In genomic region chr5:92924851-92925477, GRCm38 (mm10) we compare ENCODE assay signal across 8 mouse cellular contexts.
A peak's percentile ranks its signal among the peaks of the same experiment; 100 is the strongest.
DNase-seq lines count a peak whose midpoint lies in the region; ATAC-seq and TF ChIP-seq lines count a peak whose summit lies in the region.

No protein-coding gene starts in this region.

- H3K9ac ChIP-seq in ES-E14 (ENCODE audit: insufficient read depth, low read depth, low read length, poor library complexity, severe bottlenecking), result no peak overlapping the region; the same call in 1 of the 2 replicates
- H3K9ac ChIP-seq in embryonic facial prominence, embryonic 13.5 days, result peak overlapping the region; percentile 55; the same call in 1 of the 2 replicates

- no peaks in the 10 kb centered on the region for H3K9me3 ChIP-seq in ES-E14 (ENCODE audit: control insufficient read depth, insufficient read depth, low read depth, low read length)
- no peaks in the 10 kb centered on the region for H3K9me3 ChIP-seq in embryonic facial prominence, embryonic 13.5 days

- peaks cover 5 to 9% of the 10 kb centered on the region in 2 experiments for H3K4me1 ChIP-seq in ES-E14 (ENCODE audit: control insufficient read depth in 2 of 2, insufficient read depth in 2 of 2, low read length in 2 of 2, poor library complexity in 1 of 2)
- peaks cover 10% of the 10 kb centered on the region for H3K4me1 ChIP-seq in embryonic facial prominence, embryonic 13.5 days

- peak overlapping the region; percentile 50 for H3K4me2 ChIP-seq in embryonic facial prominence, embryonic 13.5 days

- DNase-seq in ES-E14 (ENCODE audit: low read depth, low spot score), result peak; percentile 96
- DNase-seq in heart, postnatal 36 days, result peak; percentile 36 to 44
- DNase-seq in kidney, postnatal 4 days, result peak; percentile 76 to 87
- DNase-seq in thymus, postnatal 36 days, result peak; percentile 9 to 21
- no peak for DNase-seq in right cerebral cortex, postnatal 25 days
- DNase-seq in gastrocnemius, postnatal 10 days, result no peak

- no peak for ATAC-seq in embryonic facial prominence, embryonic 13.5 days (ENCODE audit: insufficient number of reproducible peaks, insufficient read depth, low FRiP score, low TSS enrichment, low read depth)
- 0 out of 2 replicates have a peak, but pooled peaks have one; percentile 52 for ATAC-seq in megakaryocyte-erythroid progenitor cell, adult 5-6 weeks (replicated peaks; ENCODE audit: low FRiP score, low TSS enrichment, poor library complexity, severe bottlenecking)

- H3K4me3 ChIP-seq in ES-E14 (ENCODE audit: insufficient read depth in 1 of 2, low read depth in 1 of 2, low read length in 2 of 2, poor library complexity in 1 of 2, severe bottlenecking in 1 of 2), result peak overlapping the region; percentile 26 to 60
- peak overlapping the region; percentile 28 for H3K4me3 ChIP-seq in embryonic facial prominence, embryonic 13.5 days

- 11% methylated on average over 17 of the region's 17 CpGs for WGBS in embryonic facial prominence, embryonic 13.5 days

- H3K27me3 ChIP-seq in embryonic facial prominence, embryonic 13.5 days, result no peaks in the 10 kb centered on the region

- intact Hi-C loops in heart, postnatal 36 days (cut with DNase I), result no loop called here

- peaks cover 5% of the 10 kb centered on the region; the same call in 1 of the 2 replicates for H3K36me3 ChIP-seq in ES-E14 (ENCODE audit: control insufficient read depth, insufficient read depth, low read length, poor library complexity, severe bottlenecking)
- peaks cover 3% of the 10 kb centered on the region; the same call in 1 of the 2 replicates for H3K36me3 ChIP-seq in embryonic facial prominence, embryonic 13.5 days

- peak overlapping the region; percentile 75; the same call in 1 of the 2 replicates for H3K27ac ChIP-seq in ES-E14 (ENCODE audit: insufficient read depth, low read depth, low read length, poor library complexity, severe bottlenecking)
- no peak overlapping the region; the same call in 1 of the 2 replicates for H3K27ac ChIP-seq in embryonic facial prominence, embryonic 13.5 days

- in situ Hi-C loops in ES-E14 (cut with MboI; ENCODE audit: low sequenced_read_pairs in 2 of 2, unreplicated experiment in 2 of 2), result no loop called here

TF ChIP-seq in ES-E14, 5 proteins besides CTCF, POLR2A, EP300 and RAD21:
- TF ChIP-seq MAFK (IDR thresholded peaks at IDR 0.05; ENCODE audit: insufficient read depth, low read depth, low read length) (peak; percentile 37; the same call in 1 of the 2 replicates), ZC3H11A (IDR thresholded peaks at IDR 0.05; ENCODE audit: borderline replicate concordance, low read depth, low read length) (no peak), HCFC1 (IDR thresholded peaks at IDR 0.05; ENCODE audit: borderline replicate concordance, insufficient read depth, low read length) (peak; percentile 38; the same call in 1 of the 2 replicates)

Comparison
In these comparisons a context has a peak if more than half of its experiments do, and no peak if none do; other contexts are left out.
1. DNase-seq: peak in ES-E14 (single experiment), heart, postnatal 36 days (2 of 2), kidney, postnatal 4 days (2 of 2) and thymus, postnatal 36 days (2 of 2); none in right cerebral cortex, postnatal 25 days (single experiment) and gastrocnemius, postnatal 10 days (single experiment).